Mouse (Mus musculus) neural tube, embryonic 11.5 days (tissue): ENCODE results near the gene Nadsyn1. TPM values are rescaled to one million over a fixed set of nuclear protein-coding genes. Genes with fewer than 3 reads are reported as not detected.

Experiments used
- ATAC-seq: fragments of 200-750 bp; cut with Nextera tagmentation; 2 replicates; pipeline ENCODE4 v1.8.0; 2017; ENCODE audit warnings: moderate number of reproducible peaks, mild to moderate bottlenecking, moderate TSS enrichment, moderate library complexity; ENCODE audit not compliant: insufficient read depth, low FRiP score, low TSS enrichment
- DNase-seq: peaks from one replicate; pipeline ENCODE4 v3.0.0-alpha.2; 2015; ENCODE audit warnings: low spot score
- H3K27ac ChIP-seq: fragments of 300-500 bp; sonication (generic); 2 replicates; pipeline ENCODE4 v1.5.1; 2014; ENCODE audit warnings: low read depth, mild to moderate bottlenecking, low read length
- H3K27me3 ChIP-seq: fragments of 300-500 bp; sonication (generic); 2 replicates; pipeline ENCODE4 v1.6.1; 2014; ENCODE audit warnings: mild to moderate bottlenecking, low read length, mixed read lengths; ENCODE audit not compliant: control insufficient read depth, insufficient read depth
- H3K36me3 ChIP-seq: fragments of 300-500 bp; sonication (generic); 2 replicates; pipeline ENCODE4 v1.6.1; 2014; ENCODE audit warnings: mild to moderate bottlenecking, low read length, moderate library complexity, mixed read lengths; ENCODE audit not compliant: control insufficient read depth, insufficient read depth
- H3K4me1 ChIP-seq: fragments of 300-500 bp; sonication (generic); 2 replicates; pipeline ENCODE4 v1.6.1; 2014; ENCODE audit warnings: low read length, mixed read lengths; ENCODE audit not compliant: control insufficient read depth, insufficient read depth
- H3K4me2 ChIP-seq: fragments of 300-500 bp; sonication (generic); 2 replicates; pipeline ENCODE4 v1.6.1; 2014; ENCODE audit warnings: low read depth, mild to moderate bottlenecking, moderate library complexity
- H3K4me3 ChIP-seq: fragments of 300-500 bp; sonication (generic); 2 replicates; pipeline ENCODE4 v1.5.1; 2014; ENCODE audit warnings: low read depth, low read length
- H3K9ac ChIP-seq: fragments of 300-500 bp; sonication (generic); 2 replicates; pipeline ENCODE4 v1.6.1; 2014; ENCODE audit warnings: mild to moderate bottlenecking, low read length
- H3K9me3 ChIP-seq: fragments of 300-500 bp; sonication (generic); 2 replicates; pipeline ENCODE4 v1.6.1; 2016; ENCODE audit warnings: low read length; ENCODE audit not compliant: control insufficient read depth
- WGBS: fragments of 180-500 bp; shearing (Covaris S2); extraction: QIAGEN DNeasy Blood & Tissue Kit; methylation state at CpG from one replicate; pipeline ENCODE4 v1.1.7; 2014; 5-methylcytosine and 5-hydroxymethylcytosine counted together
- microRNA-seq: library from miRNA; unstranded; fragments of <30 nt; microRNA quantifications from one replicate; pipeline ENCODE4, GENCODE M21; 2016
- polyA plus RNA-seq: library from polyadenylated mRNA; unstranded; fragments of >200 nt; fragmentation: Nextera tagmentation; extraction: Ambion mirVana; gene quantifications from 2 replicates; pipeline ENCODE4 v1.2.1, GENCODE M21; 2014

Gene Nadsyn1
- polyA plus RNA-seq, 1 experiment from 2014 or later = 8.9 TPM

GRCm38 (mm10) chr7:143752606-143753005 is 70.0 kb downstream of the Nadsyn1 start:
- 72% methylated on average over 3 of the region's 3 CpGs for WGBS
- H3K36me3 ChIP-seq = no peaks in the 10 kb centered on the region
- peaks cover 3% of the 10 kb centered on the region; the same call in 1 of the 2 replicates for H3K4me1 ChIP-seq
- no peak overlapping the region for H3K4me2 ChIP-seq
- H3K9ac ChIP-seq = no peak overlapping the region
- H3K27me3 ChIP-seq = peaks cover 8% of the 10 kb centered on the region
- no peak overlapping the region for H3K27ac ChIP-seq
- no peak for DNase-seq
- no peak overlapping the region for H3K4me3 ChIP-seq
- H3K9me3 ChIP-seq = no peaks in the 10 kb centered on the region
- no peak for ATAC-seq

- ATAC-seq = no peak
- WGBS = 76% methylated on average over 4 of the region's 4 CpGs
Measured at GRCm38 (mm10) chr7:143752056-143752455, 70.6 kb downstream of the Nadsyn1 start.

DNA sequence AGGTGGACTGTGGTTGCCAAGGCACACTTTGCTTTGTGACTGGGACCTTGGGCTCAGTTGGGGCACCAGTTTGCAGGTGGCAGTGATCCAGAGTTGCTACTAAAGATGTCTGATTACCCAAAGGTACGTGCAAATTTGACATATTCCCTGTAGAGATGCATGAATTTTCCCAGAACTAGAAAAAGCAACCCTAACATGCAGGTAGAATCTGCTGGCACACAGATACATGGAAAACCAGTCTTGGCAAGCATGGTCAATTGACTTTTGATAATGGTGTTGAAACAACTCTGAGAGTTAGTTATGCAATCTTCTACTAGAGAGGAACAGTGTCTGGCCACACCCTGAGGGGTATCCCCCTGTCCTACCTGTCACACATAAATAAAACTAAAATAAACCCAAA is 71.3 kb downstream of the Nadsyn1 start:
- Histone ChIP-seq H3K27ac (no peak overlapping the region), H3K9me3 (no peaks in the 10 kb centered on the region), H3K4me2 (no peak overlapping the region), H3K36me3 (no peaks in the 10 kb centered on the region), H3K4me3 (no peak overlapping the region), H3K9ac (no peak overlapping the region), H3K4me1 (no peaks in the 10 kb centered on the region), H3K27me3 (peaks cover 8% of the 10 kb centered on the region)
- WGBS = 71% methylated on average over 1 of the region's 1 CpGs
- DNase-seq (no peak), ATAC-seq (no peak)

More at GRCm38 (mm10) chr7:143752056-143752455, 70.6 kb downstream of the Nadsyn1 start:
- no peak overlapping the region for H3K27ac ChIP-seq
- DNase-seq = no peak
- H3K36me3 ChIP-seq = no peaks in the 10 kb centered on the region
- no peak overlapping the region for H3K4me3 ChIP-seq
- H3K9ac ChIP-seq = no peak overlapping the region
- H3K4me2 ChIP-seq = no peak overlapping the region
- no peaks in the 10 kb centered on the region for H3K9me3 ChIP-seq
- peaks cover 8% of the 10 kb centered on the region for H3K27me3 ChIP-seq
- peaks cover 1% of the 10 kb centered on the region; the same call in 1 of the 2 replicates for H3K4me1 ChIP-seq

DNA sequence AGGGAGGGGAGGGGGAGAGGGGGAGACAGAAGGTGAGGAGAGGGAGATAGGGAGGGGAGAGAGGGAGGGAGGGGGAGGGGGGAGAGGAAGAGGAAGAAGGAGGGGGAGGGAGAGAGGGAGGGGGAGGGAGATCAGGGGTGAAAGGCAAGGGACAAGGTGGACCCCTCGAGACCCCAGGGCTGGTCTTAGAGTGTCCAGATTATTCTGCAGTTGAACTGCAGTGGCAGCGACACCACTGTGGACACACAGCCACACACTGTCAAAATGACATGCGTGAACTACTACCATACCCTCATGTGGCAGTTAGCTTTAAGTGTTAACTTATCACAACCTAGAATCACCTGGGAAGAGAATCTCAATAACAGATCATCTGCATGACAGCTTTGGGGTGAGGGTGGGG is 73.6 kb downstream of the Nadsyn1 start:
- ATAC-seq (no peak), DNase-seq (no peak)
- no peaks in the 10 kb centered on the region for H3K27me3 ChIP-seq
- no peaks in the 10 kb centered on the region for H3K4me1 ChIP-seq
- no peak overlapping the region for H3K4me2 ChIP-seq
- no peak overlapping the region for H3K27ac ChIP-seq
- 68% methylated on average over 3 of the region's 3 CpGs for WGBS
- no peak overlapping the region for H3K9ac ChIP-seq
- H3K36me3 ChIP-seq = no peaks in the 10 kb centered on the region
- H3K4me3 ChIP-seq = no peak overlapping the region
- H3K9me3 ChIP-seq = no peaks in the 10 kb centered on the region

- 5% methylated on average over 16 of the region's 16 CpGs for WGBS
- no peak overlapping the region for H3K27ac ChIP-seq
- H3K27me3 ChIP-seq = no peaks in the 10 kb centered on the region
- no peaks in the 10 kb centered on the region for H3K4me1 ChIP-seq
- DNase-seq (peak; percentile 89), ATAC-seq (peak; percentile 83)
- peak overlapping the region; percentile 32; the same call in 1 of the 2 replicates for H3K4me2 ChIP-seq
- no peaks in the 10 kb centered on the region for H3K36me3 ChIP-seq
- no peaks in the 10 kb centered on the region for H3K9me3 ChIP-seq
- no peak overlapping the region for H3K4me3 ChIP-seq
- no peak overlapping the region for H3K9ac ChIP-seq
Measured at GRCm38 (mm10) chr7:143748041-143748868, 74.4 kb downstream of the Nadsyn1 start.

Small RNA genes lying within 50 kb of the gene (microRNA-seq; reads per million reads assigned to microRNA genes)
- not detected for gene Gm22064

Other genes with a start within 250 kb of the Nadsyn1 start
- gene Cars, start 222.8 kb downstream of the Nadsyn1 start, polyA plus RNA-seq = 65.2 and 68.5 TPM in 2 replicates
- 0.27 and 0.35 TPM in 2 replicates for gene Tnfrsf26, start 194.1 kb downstream of the Nadsyn1 start, polyA plus RNA-seq
- gene Tnfrsf22, start 173.2 kb downstream of the Nadsyn1 start, polyA plus RNA-seq = 9.0 and 10.6 TPM in 2 replicates
- gene Tnfrsf23, start 137.0 kb downstream of the Nadsyn1 start, polyA plus RNA-seq = 0.20 and 0.68 TPM in 2 replicates
- gene Osbpl5, start 65.9 kb downstream of the Nadsyn1 start, polyA plus RNA-seq = 15.8 and 18.9 TPM in 2 replicates
- not detected in 2 replicates for gene Mrgprg, start 55.9 kb downstream of the Nadsyn1 start, polyA plus RNA-seq
- 2.8 and 4.4 TPM in 2 replicates for gene Mrgpre, start 38.3 kb downstream of the Nadsyn1 start, polyA plus RNA-seq
- gene Dhcr7, start 296 bp upstream of the Nadsyn1 start, polyA plus RNA-seq = 70.1 and 86.1 TPM in 2 replicates
- gene Gm498, start 44.0 kb upstream of the Nadsyn1 start, polyA plus RNA-seq = not detected in 2 replicates
- 2.1 and 2.4 TPM in 2 replicates for gene Shank2, start 179.1 kb upstream of the Nadsyn1 start, polyA plus RNA-seq